In genomic region chr4:119812775-119813174, GRCm38 (mm10) we compare ENCODE assay signal across 10 mouse cellular contexts.
A peak's percentile ranks its signal among the peaks of the same experiment; 100 is the strongest.
DNase-seq lines count a peak whose midpoint lies in the region; ATAC-seq and TF ChIP-seq lines count a peak whose summit lies in the region.
"Had no signal": no experiment of that assay in that cellular context is flagged by ENCODE, and none has a peak within 500 bp of the region (broad histone marks: within the 10 kb centered on the region; RNA-seq: fewer than 3 reads in every experiment).

No protein-coding gene starts in this region.

- H3K4me2 ChIP-seq in embryonic facial prominence, embryonic 11.5 days (ENCODE audit: low read depth, low read length): no peak overlapping the region

- TF ChIP-seq CTCF in kidney, adult 2 months (conservative IDR thresholded peaks at IDR 0.05; ENCODE audit: insufficient read depth, insufficient read length, low read depth, low read length): no peak
- TF ChIP-seq CTCF in heart, adult 2 months (IDR thresholded peaks at IDR 0.05): no peak

- H3K9me3 ChIP-seq in embryonic facial prominence, embryonic 11.5 days (replicated peaks; ENCODE audit: control insufficient read depth, low read length): no peaks in the 10 kb centered on the region

- no peaks in the 10 kb centered on the region for H3K79me2 ChIP-seq in heart, adult 2 months (replicated peaks; ENCODE audit: control insufficient read depth, insufficient read depth, low read length)

- H3K4me3 ChIP-seq in kidney, adult 2 months (ENCODE audit: insufficient read depth, low read depth, low read length): no peak overlapping the region
- no peak overlapping the region for H3K4me3 ChIP-seq in embryonic facial prominence, embryonic 11.5 days (ENCODE audit: low read depth, low read length)
- H3K4me3 ChIP-seq in heart, adult 2 months: no peak overlapping the region

- H3K36me3 ChIP-seq in kidney, adult 2 months (ENCODE audit: control insufficient read depth, insufficient read depth, low read length): no peaks in the 10 kb centered on the region
- no peaks in the 10 kb centered on the region for H3K36me3 ChIP-seq in embryonic facial prominence, embryonic 11.5 days (replicated peaks; ENCODE audit: control insufficient read depth, insufficient read depth, low read depth, low read length)
- peaks cover 7% of the 10 kb centered on the region for H3K36me3 ChIP-seq in heart, adult 2 months (ENCODE audit: control insufficient read depth, insufficient read depth, low read length)

- DNase-seq in kidney, adult 2 months: peak; percentile 13
- DNase-seq in kidney, postnatal 14 days: no peak
- peak; percentile 16 for DNase-seq in T-cell, adult 2 months (ENCODE audit: low spot score)
- DNase-seq in embryonic facial prominence, embryonic 11.5 days (ENCODE audit: low spot score): no peak
- DNase-seq in layer of hippocampus, postnatal 14 days (ENCODE audit: low spot score in 2 of 2): peak; percentile 55 to 70
- peak; percentile 52 to 64 for DNase-seq in natural killer cell, adult 2 months (ENCODE audit: low spot score in 2 of 2)
- DNase-seq in urinary bladder, postnatal 36 days (ENCODE audit: low spot score in 2 of 2): no peak
- DNase-seq in heart, adult 2 months: no peak

- intact Hi-C loops in heart, adult 2 months (cut with DNase I): loop anchor here (5.0 to 10.0 kb wide), 3 partner anchors 40 to 292 kb away; no protein-coding TSS in a partner anchor

- TF ChIP-seq POLR2A in kidney, adult 2 months (IDR thresholded peaks at IDR 0.05; ENCODE audit: low read depth, low read length): no peak
- no peak for TF ChIP-seq POLR2A in heart, adult 2 months (IDR thresholded peaks at IDR 0.05; ENCODE audit: insufficient read depth, low read depth, low read length)

- no peak for TF ChIP-seq EP300 in heart, adult 2 months (IDR thresholded peaks at IDR 0.05; ENCODE audit: insufficient read depth, low read depth, low read length)

- no peak overlapping the region for H3K27ac ChIP-seq in kidney, adult 2 months (ENCODE audit: insufficient read depth, low read depth, low read length)
- no peak overlapping the region for H3K27ac ChIP-seq in embryonic facial prominence, embryonic 11.5 days (replicated peaks; ENCODE audit: low read depth, low read length)
- H3K27ac ChIP-seq in heart, adult 2 months: no peak overlapping the region
- H3K27ac ChIP-seq: macrophage had no signal

- ATAC-seq in embryonic facial prominence, embryonic 11.5 days (replicated peaks; ENCODE audit: insufficient number of reproducible peaks, low FRiP score, low TSS enrichment, low read depth): 0 out of 2 replicates have a peak, but pooled peaks have one; percentile 20
- ATAC-seq: Patski had no signal

- H3K4me1 ChIP-seq in kidney, adult 2 months (ENCODE audit: control insufficient read depth, insufficient read depth, low read length): 0 out of 2 replicates have a peak, but pooled peaks cover 3% of the 10 kb centered on the region
- peaks cover 2% of the 10 kb centered on the region; the same call in 1 of the 2 replicates for H3K4me1 ChIP-seq in embryonic facial prominence, embryonic 11.5 days (ENCODE audit: control insufficient read depth, insufficient read depth, low read length)
- H3K4me1 ChIP-seq in heart, adult 2 months (ENCODE audit: control insufficient read depth, insufficient read depth, low read length): peaks cover 16% of the 10 kb centered on the region

- H3K27me3 ChIP-seq in kidney, adult 2 months (replicated peaks; ENCODE audit: control insufficient read depth, insufficient read depth, low read length): no peaks in the 10 kb centered on the region
- H3K27me3 ChIP-seq in embryonic facial prominence, embryonic 11.5 days (ENCODE audit: control insufficient read depth, insufficient read depth, low read length): peaks cover 17% of the 10 kb centered on the region
- no peaks in the 10 kb centered on the region for H3K27me3 ChIP-seq in heart, adult 2 months (ENCODE audit: control insufficient read depth, insufficient read depth, low read length)
- H3K27me3 ChIP-seq: Patski had no signal

- 34% methylated on average over 2 of the region's 2 CpGs for WGBS in kidney, adult 2 months
- 22% methylated on average over 2 of the region's 2 CpGs for WGBS in embryonic facial prominence, embryonic 11.5 days
- WGBS in heart, adult 2 months: 27% methylated on average over 2 of the region's 2 CpGs

- H3K9ac ChIP-seq in embryonic facial prominence, embryonic 11.5 days (replicated peaks; ENCODE audit: low read length): no peak overlapping the region
- no peak overlapping the region for H3K9ac ChIP-seq in heart, adult 2 months (ENCODE audit: low read depth, low read length)

Comparison
In these comparisons a context has a peak if more than half of its experiments do, and no peak if none do; other contexts are left out.
1. DNase-seq: peak in kidney, adult 2 months (single experiment), T-cell, adult 2 months (single experiment), layer of hippocampus, postnatal 14 days (2 of 2) and natural killer cell, adult 2 months (2 of 2); none in kidney, postnatal 14 days (single experiment), embryonic facial prominence, embryonic 11.5 days (single experiment), urinary bladder, postnatal 36 days (0 of 2) and heart, adult 2 months (0 of 2).